Mouse (Mus musculus) kidney, adult 8-10 months (tissue): ENCODE measurements at regions not wholly inside any gene's neighbourhood (a gene's known extent, or its start where the extent isn't known, plus 50 kb on each side); places are given as distances from the start of the nearest gene placed in this dataset.

Experiments
- DNase-seq, 2 experiments: peaks; one replicate each; pipeline ENCODE4 v3.0.0; 2022

- peak; percentile 31 to 32 for DNase-seq
Observed at GRCm38 (mm10) chr16:78490245-78490644, 86.3 kb downstream of the D16Ertd472e start.

GRCm38 (mm10) chr16:78489604-78490003 is 86.9 kb downstream of the D16Ertd472e start:
- DNase-seq, result no peak

GRCm38 (mm10) chr16:78486531-78486930 is 90.0 kb downstream of the D16Ertd472e start:
- DNase-seq, result no peak

DNA sequence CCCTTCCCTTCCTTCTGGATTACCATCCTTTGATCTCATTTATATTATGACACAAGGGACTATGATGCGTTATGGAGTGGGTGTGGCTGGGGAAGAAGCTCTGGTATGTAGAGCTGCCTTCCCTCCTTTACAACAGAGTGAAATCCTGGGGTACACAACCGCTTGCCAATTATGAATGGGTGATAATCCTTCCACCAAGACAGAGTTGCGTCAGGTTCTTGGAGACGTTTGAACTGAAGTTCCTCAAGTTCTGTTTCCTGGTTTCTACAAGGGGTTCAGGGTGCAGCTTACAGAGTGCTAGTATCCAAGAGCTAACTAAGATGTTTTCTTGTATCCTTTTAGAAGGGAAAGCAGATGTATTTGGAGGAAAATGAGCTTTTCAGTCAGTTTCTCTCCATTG is 92.2 kb downstream of the D16Ertd472e start:
- no peak for DNase-seq

DNA sequence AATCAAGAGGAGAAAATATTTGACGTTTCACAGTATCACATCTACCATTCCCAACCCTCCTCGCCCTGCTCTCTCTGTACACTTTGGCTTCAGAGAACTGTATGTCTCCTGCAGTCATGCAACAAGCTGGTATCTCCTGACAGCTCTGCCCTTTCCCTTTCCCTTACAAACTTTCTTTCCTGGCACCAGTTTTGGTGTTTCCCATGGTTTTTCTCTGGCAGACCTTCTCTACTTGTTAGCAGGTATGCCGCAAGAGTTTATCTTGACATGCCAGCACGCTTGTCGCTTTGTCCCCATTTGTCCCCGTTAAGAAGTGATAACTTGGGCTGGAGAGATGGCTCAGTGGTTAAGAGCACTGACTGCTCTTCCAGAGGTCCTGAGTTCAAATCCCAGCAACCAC is 94.9 kb downstream of the D16Ertd472e start:
- no peak for DNase-seq

DNA sequence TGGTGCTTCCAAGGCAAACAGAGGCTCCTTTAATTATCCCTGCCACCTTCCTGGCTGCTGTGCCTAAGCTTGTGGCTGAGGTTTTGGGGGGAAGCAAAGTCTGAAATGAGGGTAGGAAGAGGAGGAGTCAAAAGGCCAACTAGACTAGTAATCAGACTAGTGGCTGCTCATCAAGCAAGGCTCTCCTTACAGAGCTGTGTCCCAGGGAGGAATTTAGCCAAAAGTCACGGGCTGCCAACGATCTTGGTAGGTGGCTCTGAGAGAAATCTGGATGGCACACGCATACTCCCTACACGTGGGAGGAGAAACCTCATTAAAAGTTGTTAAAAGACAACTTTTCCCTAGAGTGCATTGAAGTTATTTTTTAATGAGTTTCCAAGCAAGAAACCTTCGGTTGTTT is 95.4 kb downstream of the D16Ertd472e start:
- no peak for DNase-seq

- DNase-seq, result no peak
Observed at GRCm38 (mm10) chr16:78480261-78480660, 96.2 kb downstream of the D16Ertd472e start.

- peak; percentile 30 to 71 for DNase-seq
Observed at GRCm38 (mm10) chr16:78473456-78473855, 96.5 kb upstream of the Btg3 start.

DNA sequence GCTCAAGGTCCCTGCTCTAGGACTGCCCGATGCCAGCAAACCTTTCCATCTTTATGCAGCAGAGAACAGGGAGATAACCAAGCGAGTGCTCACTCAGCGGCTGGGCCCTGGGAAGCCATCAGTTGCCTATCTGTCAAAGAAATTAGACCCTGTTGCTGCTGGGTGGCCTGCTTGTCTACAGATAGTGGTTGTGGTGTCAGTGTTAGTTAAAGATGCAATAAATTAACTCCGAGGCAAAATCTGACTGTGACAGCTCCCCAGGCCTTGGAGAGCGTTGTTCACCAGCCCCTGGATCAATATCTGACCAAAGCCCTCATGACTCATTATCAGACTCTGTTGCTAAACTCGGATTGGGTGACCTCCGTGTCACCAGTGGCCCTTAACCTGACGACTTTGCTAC is 83.0 kb upstream of the Btg3 start:
- no peak for DNase-seq

- no peak for DNase-seq
Observed at GRCm38 (mm10) chr16:78457731-78458151, 80.7 kb upstream of the Btg3 start.

GRCm38 (mm10) chr16:78456345-78456744 is 79.4 kb upstream of the Btg3 start:
- DNase-seq, result peak in 1 of 2 experiments; percentile 5

- DNase-seq, result no peak
Observed at GRCm38 (mm10) chr16:78454509-78454908, 77.5 kb upstream of the Btg3 start.

DNA sequence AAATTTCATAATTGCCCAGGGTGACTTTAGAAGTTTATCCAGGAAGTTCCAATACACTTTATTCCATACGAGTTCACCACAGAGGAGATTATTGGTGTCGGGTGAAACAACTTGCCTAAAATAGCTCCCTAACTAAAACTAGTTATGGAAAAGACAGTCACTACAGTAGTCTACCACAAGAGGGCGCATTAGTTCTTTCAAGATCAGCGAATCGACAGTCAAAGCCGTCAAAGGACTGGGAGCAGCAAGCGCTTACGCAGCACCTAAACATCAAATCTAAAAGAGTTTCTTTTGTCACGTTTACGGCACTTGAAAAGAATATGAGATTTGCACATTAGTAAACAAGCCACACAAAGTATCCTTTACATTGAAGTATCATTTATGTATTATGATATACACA is 75.3 kb upstream of the Btg3 start:
- DNase-seq, result peak; percentile 20 to 31

- DNase-seq, result no peak
Observed at GRCm38 (mm10) chr16:78451750-78452149, 74.8 kb upstream of the Btg3 start.

- DNase-seq, result peak; percentile 15 to 29
Observed at GRCm38 (mm10) chr16:78451251-78451650, 74.3 kb upstream of the Btg3 start.

- DNase-seq, result no peak
Observed at GRCm38 (mm10) chr16:78449231-78449630, 72.2 kb upstream of the Btg3 start.

DNA sequence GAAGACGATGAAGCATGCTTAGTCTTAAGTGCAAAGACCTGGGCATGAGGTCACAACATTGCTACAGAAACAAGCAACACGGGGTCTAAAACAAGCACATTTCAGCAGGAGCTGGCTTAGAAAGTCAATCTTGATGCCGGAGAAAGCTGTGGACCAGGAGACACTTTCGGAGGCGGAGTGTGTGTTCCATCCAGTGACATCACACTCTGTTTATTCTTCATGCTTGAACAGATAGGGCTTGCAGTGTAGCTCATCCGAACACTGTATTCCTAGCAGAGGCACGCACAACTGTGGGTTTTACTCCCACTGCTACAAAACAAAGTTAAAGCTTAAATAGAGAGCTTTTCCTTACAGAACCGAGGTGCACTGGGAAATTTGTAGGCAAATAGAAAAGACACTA is 66.3 kb upstream of the Btg3 start:
- no peak for DNase-seq

DNA sequence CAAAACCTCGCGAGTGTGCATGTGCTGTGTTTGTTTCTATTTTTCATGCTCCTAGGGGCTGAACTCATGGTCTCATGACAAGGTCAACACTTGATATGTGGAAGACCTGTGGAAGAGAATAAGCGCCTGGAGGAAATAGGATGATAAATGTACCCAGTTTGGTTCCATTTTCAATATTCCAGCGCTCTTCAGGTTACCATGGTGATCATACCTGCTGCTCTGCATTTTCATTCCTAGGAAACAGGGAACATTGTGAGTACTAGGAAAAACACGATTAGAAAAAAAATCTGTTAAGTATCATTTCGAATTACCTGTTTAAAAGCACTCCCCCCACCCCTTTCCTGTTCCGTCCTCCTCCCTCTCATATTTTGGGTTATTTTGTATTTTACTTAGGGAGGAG is 65.8 kb upstream of the Btg3 start:
- DNase-seq, result no peak

GRCm38 (mm10) chr16:78441961-78442360 is 65.0 kb upstream of the Btg3 start:
- no peak for DNase-seq

DNA sequence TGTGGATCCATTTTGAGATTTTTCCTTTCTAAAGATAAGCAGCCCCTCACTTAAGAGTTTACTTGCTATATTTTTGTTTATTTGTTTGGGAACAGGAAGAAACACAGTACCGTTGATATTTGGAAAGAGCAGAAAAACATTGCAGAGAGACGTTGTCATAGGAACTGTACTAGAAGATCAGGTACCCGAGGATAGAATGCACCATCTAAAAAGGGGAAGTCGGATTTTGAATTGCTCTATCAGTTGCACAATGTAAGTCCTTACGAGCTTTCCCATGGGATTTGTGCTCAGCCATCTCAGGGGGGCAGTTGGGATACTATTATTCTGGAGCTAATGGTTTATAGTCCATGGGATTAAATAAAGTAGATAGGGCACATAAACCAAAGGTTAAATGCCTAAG is 58.7 kb upstream of the Btg3 start:
- no peak for DNase-seq

GRCm38 (mm10) chr16:78427470-78428041 is 50.6 kb upstream of the Btg3 start:
- peak in 1 of 2 experiments; percentile 1 for DNase-seq
